Mouse (Mus musculus) myocyte (in vitro differentiated cells): ENCODE results near the gene Ifi35.

Experiments
- E2F4 ChIP-seq: IDR thresholded peaks from one replicate; pipeline ENCODE4 v1.6.1; 2011; ENCODE audit warnings: mild to moderate bottlenecking, control low read depth, moderate library complexity; ENCODE audit not compliant: insufficient read depth
- POLR2A ChIP-seq: IDR thresholded peaks from one replicate; pipeline ENCODE4 v1.6.1; 2011; ENCODE audit warnings: low read depth, mild to moderate bottlenecking, control low read depth, moderate library complexity; ENCODE audit not compliant: insufficient read length
- USF1 ChIP-seq: IDR thresholded peaks from one replicate; pipeline ENCODE4 v1.6.1; 2011; ENCODE audit warnings: low read depth, mild to moderate bottlenecking, control low read depth, moderate library complexity

DNA sequence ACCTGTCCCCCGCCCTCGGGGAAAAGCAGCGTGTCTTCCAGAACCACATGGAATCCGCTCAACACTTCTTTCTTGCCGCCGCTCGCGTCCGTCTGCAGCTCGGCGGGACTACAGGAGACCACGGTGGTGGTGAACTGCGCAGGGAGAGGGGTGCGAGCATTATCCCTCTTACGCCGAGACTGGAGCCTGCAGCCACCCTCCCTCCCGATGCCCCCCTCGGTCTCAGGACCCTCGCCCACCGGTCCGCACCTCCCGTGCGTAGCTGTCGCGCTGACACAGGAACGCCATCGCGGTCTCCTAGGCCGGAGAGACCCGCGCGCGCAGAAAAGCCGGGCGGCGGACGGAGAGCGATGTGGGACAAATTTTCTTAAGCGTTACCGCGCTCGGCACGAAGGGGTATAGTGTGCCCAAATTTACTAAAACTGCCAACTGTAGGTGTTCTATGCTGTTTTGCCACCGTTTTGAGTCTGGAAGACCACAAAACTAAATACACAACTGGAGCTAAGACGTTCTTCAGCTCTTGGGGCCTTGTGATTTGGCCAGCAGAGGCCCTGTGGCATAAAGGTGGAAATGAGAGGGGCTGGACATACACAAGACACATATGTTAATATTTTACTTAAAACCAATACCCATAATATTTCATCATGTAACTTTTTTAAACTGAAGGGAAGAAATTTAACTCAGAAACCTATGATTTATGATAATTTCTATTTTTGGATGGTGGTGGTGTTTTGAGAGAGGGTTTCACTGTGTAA lies 30.9 kb upstream of the Ifi35 start, which contains the start of gene Aarsd1:
- TF ChIP-seq POLR2A (peak; percentile 88), E2F4 (peak; percentile 60), USF1 (no peak)
